In genomic region chr17:6827159-6827733, GRCm38 (mm10) we compare ENCODE assay signal across 7 mouse cellular contexts. TPM values are rescaled to one million over a fixed set of nuclear protein-coding genes. Genes with fewer than 3 reads are reported as not detected.
DNase-seq lines count a peak whose midpoint lies in the region; ATAC-seq lines count a peak whose summit lies in the region.

No protein-coding gene starts in this region.

- peak overlapping the region; percentile 72 for H3K9ac ChIP-seq in heart, embryonic 14.5 days (ENCODE audit: low read length)
- H3K9ac ChIP-seq in liver, embryonic 16.5 days (ENCODE audit: low read depth, low read length): peak overlapping the region; percentile 70

- 17% methylated on average over 10 of the region's 10 CpGs for WGBS in heart, embryonic 14.5 days
- WGBS in liver, embryonic 16.5 days (ENCODE audit: insufficient replicate concordance): 6% methylated on average over 10 of the region's 10 CpGs

- peak overlapping the region; percentile 73 for H3K4me2 ChIP-seq in heart, embryonic 14.5 days (ENCODE audit: low read length)
- H3K4me2 ChIP-seq in liver, embryonic 16.5 days (ENCODE audit: low read depth, low read length): peak overlapping the region; percentile 87

- H3K9me3 ChIP-seq in heart, embryonic 14.5 days (ENCODE audit: control insufficient read depth, low read length): no peaks in the 10 kb centered on the region
- no peaks in the 10 kb centered on the region for H3K9me3 ChIP-seq in liver, embryonic 16.5 days (replicated peaks; ENCODE audit: control insufficient read depth, low read length)

- H3K27me3 ChIP-seq in heart, embryonic 14.5 days (ENCODE audit: control insufficient read depth, insufficient read depth, low read length): no peaks in the 10 kb centered on the region
- no peaks in the 10 kb centered on the region for H3K27me3 ChIP-seq in liver, embryonic 16.5 days (ENCODE audit: control insufficient read depth, insufficient read depth, low read depth, low read length)

- H3K4me3 ChIP-seq in heart, embryonic 14.5 days (ENCODE audit: control insufficient read depth in 1 of 2, insufficient read depth in 1 of 2, low read depth in 1 of 2, low read length in 2 of 2): peak overlapping the region; percentile 49 to 67
- peak overlapping the region; percentile 68 for H3K4me3 ChIP-seq in liver, embryonic 16.5 days (ENCODE audit: low read depth, low read length)

- DNase-seq in right cerebral cortex, postnatal 10 days (ENCODE audit: low spot score in 2 of 2): peak; percentile 73 to 83
- no peak for DNase-seq in right cerebral cortex, postnatal 25 days
- peak; percentile 78 for DNase-seq in c-Kit-positive CD71-positive TER-119-positive erythroid progenitor cells, embryonic 14.5 days (ENCODE audit: low spot score)
- DNase-seq in cerebellum, postnatal 36 days: no peak

- ATAC-seq in heart, embryonic 14.5 days (ENCODE audit: insufficient number of reproducible peaks, insufficient read depth, low FRiP score, low read depth): no peak
- peak; percentile 54 for ATAC-seq in liver, embryonic 16.5 days (ENCODE audit: low read depth)
- ATAC-seq in neutrophil, adult 5-6 weeks (ENCODE audit: extremely low read depth, insufficient number of reproducible peaks, low FRiP score, poor library complexity, severe bottlenecking): peak; percentile 24; the same call in 1 of the 2 replicates

- peak overlapping the region; percentile 78 to 93 for H3K27ac ChIP-seq in heart, embryonic 14.5 days (replicated peaks in 1 of 2; ENCODE audit: control insufficient read depth in 1 of 2, insufficient read depth in 1 of 2, low read depth in 2 of 2, low read length in 2 of 2)
- H3K27ac ChIP-seq in liver, embryonic 16.5 days (ENCODE audit: low read length): peak overlapping the region; percentile 95

- H3K36me3 ChIP-seq in heart, embryonic 14.5 days (ENCODE audit: control insufficient read depth, insufficient read depth, low read length): no peaks in the 10 kb centered on the region
- H3K36me3 ChIP-seq in liver, embryonic 16.5 days (ENCODE audit: control insufficient read depth, insufficient read depth): no peaks in the 10 kb centered on the region

- peaks cover 4% of the 10 kb centered on the region in 2 experiments; a peak in 2 of 4 replicates for H3K4me1 ChIP-seq in heart, embryonic 14.5 days (ENCODE audit: control insufficient read depth in 2 of 2, insufficient read depth in 2 of 2, low read length in 2 of 2)
- peaks cover 19% of the 10 kb centered on the region for H3K4me1 ChIP-seq in liver, embryonic 16.5 days (ENCODE audit: control insufficient read depth, low read depth, low read length)

RNA-seq across cellular contexts. Expression of gene Ezr, which starts 44.7 kb away (rescaled TPM):
- 102 and 115 TPM in 2 replicates for polyA plus RNA-seq in heart, embryonic 14.5 days (2014; fragmentation: Nextera tagmentation; extraction: Ambion mirVana)
- polyA plus RNA-seq in liver, embryonic 16.5 days (2015; fragmentation: Nextera tagmentation; extraction: Ambion mirVana): 43.3 and 44.1 TPM in 2 replicates
- total RNA-seq in neutrophil, adult 5-6 weeks (2017): 651 and 692 TPM in 2 replicates

Comparison
In these comparisons a context has a peak if more than half of its experiments do, and no peak if none do; other contexts are left out.
1. DNase-seq: peak in right cerebral cortex, postnatal 10 days (2 of 2) and c-Kit-positive CD71-positive TER-119-positive erythroid progenitor cells, embryonic 14.5 days (single experiment); none in right cerebral cortex, postnatal 25 days (single experiment) and cerebellum, postnatal 36 days (0 of 2).